Mouse (Mus musculus): ENCODE measurements around the gene Gpr153.

- peak; percentile 49 for TF ChIP-seq CTCF (IDR thresholded peaks at IDR 0.05; ENCODE audit: low read depth)
- peak; percentile 73; the same call in 1 of the 2 replicates for TF ChIP-seq EP300 (IDR thresholded peaks at IDR 0.05; ENCODE audit: low read depth)
Observed at GRCm38 (mm10) chr4:152325574-152326411, 51.8 kb downstream of the Gpr153 start, which contains the start of gene Rpl22.
